Mouse (Mus musculus) erythroid progenitor cell, adult 5-6 weeks (primary cell): Measurements from ENCODE around the gene Snx3. TPM values are rescaled to one million over a fixed set of nuclear protein-coding genes. Genes with fewer than 3 reads are reported as not detected.
A peak's percentile ranks its signal among the peaks of the same experiment; 100 is the strongest.

ENCODE experiments used
- ATAC-seq: replicated peaks from 2 replicates; pipeline ENCODE4 v1.8.0; 2016; ENCODE audit warnings: moderate number of reproducible peaks, mild to moderate bottlenecking, moderate TSS enrichment, inconsistent platforms; ENCODE audit not compliant: poor library complexity, low FRiP score, severe bottlenecking
- total RNA-seq, 2 experiments: library from RNA; stranded (forward) in 1 of 2; stranded (reverse) in 1 of 2; fragments of 150-400 nt in 1 of 2; fragments of 186-747, 209-891 nt in 1 of 2; gene quantifications; 2 replicates each; pipeline versions ENCODE4 v1.2.3 to v1.2.4; 2015 to 2017; ENCODE audit warnings: low replicate concordance in 2 of 2

Snx3 gene
- total RNA-seq, 2 experiments from 2014 or later = 105 to 260 TPM

GRCm38 (mm10) chr10:42502349-42503111, 700 bp downstream of the Snx3 start:
- peak; percentile 62 for ATAC-seq

- 0 out of 2 replicates have a peak, but pooled peaks have one; percentile 30 for ATAC-seq
Measured at GRCm38 (mm10) chr10:42504096-42504710, 2.4 kb downstream of the Snx3 start.

- peak; percentile 62 for ATAC-seq
Measured at GRCm38 (mm10) chr10:42510141-42510540, 8.3 kb downstream of the Snx3 start.

- ATAC-seq = peak; percentile 84
Measured at GRCm38 (mm10) chr10:42511184-42512135, 9.6 kb downstream of the Snx3 start.

GRCm38 (mm10) chr10:42514125-42514524, 12.3 kb downstream of the Snx3 start:
- no peak for ATAC-seq

GRCm38 (mm10) chr10:42518363-42518762, 16.5 kb downstream of the Snx3 start:
- ATAC-seq = peak; percentile 78

GRCm38 (mm10) chr10:42521315-42521981, 19.6 kb downstream of the Snx3 start:
- ATAC-seq = no peak; the same call in 1 of the 2 replicates

GRCm38 (mm10) chr10:42522912-42523311, 21.1 kb downstream of the Snx3 start:
- ATAC-seq = no peak

GRCm38 (mm10) chr10:42523556-42524162, 21.8 kb downstream of the Snx3 start:
- ATAC-seq = no peak

GRCm38 (mm10) chr10:42525682-42526081, 23.9 kb downstream of the Snx3 start:
- peak; percentile 74 for ATAC-seq

GRCm38 (mm10) chr10:42533836-42534453, 32.1 kb downstream of the Snx3 start:
- peak; percentile 77 for ATAC-seq

- ATAC-seq = peak; percentile 89
Measured at GRCm38 (mm10) chr10:42537571-42538316, 35.9 kb downstream of the Snx3 start.

- ATAC-seq = no peak
Measured at GRCm38 (mm10) chr10:42545707-42546503, 44.1 kb downstream of the Snx3 start.

GRCm38 (mm10) chr10:42546507-42546906, 44.7 kb downstream of the Snx3 start:
- ATAC-seq = peak; percentile 47; the same call in 1 of the 2 replicates

- no peak for ATAC-seq
Measured at GRCm38 (mm10) chr10:42559581-42560200, 57.9 kb downstream of the Snx3 start.

GRCm38 (mm10) chr10:42562272-42562671, 60.4 kb downstream of the Snx3 start:
- no peak for ATAC-seq

GRCm38 (mm10) chr10:42572567-42572966, 70.7 kb downstream of the Snx3 start:
- 0 out of 2 replicates have a peak, but pooled peaks have one; percentile 49 for ATAC-seq
